Mouse (Mus musculus) hindbrain, postnatal 0 days (tissue): ENCODE data around the gene Il23r. TPM values are rescaled to one million over a fixed set of nuclear protein-coding genes. Genes with fewer than 3 reads are reported as not detected.
A peak's percentile ranks its signal among the peaks of the same experiment; 100 is the strongest.

ENCODE experiments used
- ATAC-seq: fragments of 200-750 bp; cut with Nextera tagmentation; 2 replicates; pipeline ENCODE4 v1.8.0; 2017; ENCODE audit warnings: mild to moderate bottlenecking, moderate TSS enrichment, moderate library complexity
- DNase-seq: peaks from one replicate; pipeline ENCODE4 v3.0.0-alpha.2; 2015; ENCODE audit warnings: low spot score
- H3K27ac ChIP-seq: fragments of 300-500 bp; sonication (generic); 2 replicates; pipeline ENCODE4 v1.5.1; 2014; ENCODE audit warnings: mild to moderate bottlenecking
- H3K27me3 ChIP-seq: fragments of 300-500 bp; sonication (generic); 2 replicates; pipeline ENCODE4 v1.6.1; 2014; ENCODE audit warnings: low read length, mixed read lengths; ENCODE audit not compliant: insufficient read depth
- H3K36me3 ChIP-seq: fragments of 300-500 bp; sonication (generic); 2 replicates; pipeline ENCODE4 v1.6.1; 2014; ENCODE audit warnings: low read length, mixed read lengths; ENCODE audit not compliant: insufficient read depth
- H3K4me1 ChIP-seq: fragments of 300-500 bp; sonication (generic); 2 replicates; pipeline ENCODE4 v1.6.1; 2014; ENCODE audit warnings: antibody characterized with exemption, low read length, mixed read lengths; ENCODE audit not compliant: insufficient read depth
- H3K4me2 ChIP-seq: fragments of 300-500 bp; sonication (generic); 2 replicates; pipeline ENCODE4 v1.6.1; 2014; ENCODE audit warnings: low read depth, mild to moderate bottlenecking, low read length, moderate library complexity, mixed read lengths
- H3K4me3 ChIP-seq: fragments of 300-500 bp; sonication (generic); 2 replicates; pipeline ENCODE4 v1.5.1; 2014; ENCODE audit warnings: low read length
- H3K9ac ChIP-seq: fragments of 300-500 bp; sonication (generic); replicated peaks from 2 replicates; pipeline ENCODE4 v1.6.1; 2014; ENCODE audit warnings: mild to moderate bottlenecking, low read length, moderate library complexity, mixed read lengths
- H3K9me3 ChIP-seq: fragments of 300-500 bp; sonication (generic); 2 replicates; pipeline ENCODE4 v1.6.1; 2016; ENCODE audit warnings: low read length, mixed read lengths
- CTCF ChIP-seq: IDR thresholded peaks from 2 replicates; pipeline ENCODE4 v1.5.1; 2016; ENCODE audit warnings: antibody characterized with exemption, control low read depth, low read depth
- WGBS: fragments of 180-500 bp; shearing (Covaris S2); extraction: QIAGEN DNeasy Blood & Tissue Kit; methylation state at CpG from one replicate; pipeline ENCODE4 v1.1.7; 2014; 5-methylcytosine and 5-hydroxymethylcytosine counted together
- polyA plus RNA-seq: library from polyadenylated mRNA; unstranded; fragments of >200 nt; fragmentation: Nextera tagmentation; extraction: Ambion mirVana; gene quantifications from 2 replicates; pipeline ENCODE4 v1.2.1, GENCODE M21; 2015
- total RNA-seq: library from RNA; depleted of rRNA; stranded (reverse); fragments of >200 nt; gene quantifications from 2 replicates; pipeline ENCODE4 v1.2.3, GENCODE M21; 2014

The Il23r gene
- total and polyA plus RNA-seq, 2 experiments from 2014 or later: 0.08 to 0.16 TPM

- H3K36me3 ChIP-seq: no peaks in the 10 kb centered on the region
- ATAC-seq: no peak; the same call in 1 of the 2 replicates
- 42% methylated on average over 5 of the region's 5 CpGs for WGBS
Measured at GRCm38 (mm10) chr6:67451330-67451729, 40.3 kb downstream of the Il23r start.

DNA sequence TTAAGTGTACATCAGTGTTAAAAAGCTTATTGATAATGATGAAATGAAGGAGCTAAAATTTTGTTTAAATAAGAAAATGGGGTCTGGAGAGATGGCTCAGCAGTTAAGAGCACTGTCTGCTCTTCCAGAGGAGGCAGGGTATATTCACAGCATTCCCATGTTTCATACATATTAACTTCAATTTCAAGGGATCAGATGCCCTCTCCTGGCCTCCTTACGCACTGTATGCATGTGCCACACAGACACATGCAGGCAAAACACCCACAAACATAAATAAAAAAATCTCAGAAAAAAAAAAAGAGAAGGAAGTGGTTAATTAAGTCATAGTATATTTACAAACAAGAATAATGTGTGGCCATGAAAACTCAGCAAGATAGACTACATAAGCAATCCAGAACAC, 45.8 kb downstream of the Il23r start:
- no peak overlapping the region for H3K4me3 ChIP-seq
- ATAC-seq (no peak), DNase-seq (no peak)
- no peak overlapping the region for H3K9ac ChIP-seq
- peak; percentile 26 for TF ChIP-seq CTCF
- no peaks in the 10 kb centered on the region for H3K27me3 ChIP-seq
- no peaks in the 10 kb centered on the region for H3K36me3 ChIP-seq
- no peaks in the 10 kb centered on the region for H3K9me3 ChIP-seq
- 88% methylated on average over 1 of the region's 1 CpGs for WGBS
- H3K4me1 ChIP-seq: no peaks in the 10 kb centered on the region
- H3K27ac ChIP-seq: no peak overlapping the region
- no peak overlapping the region for H3K4me2 ChIP-seq

More at GRCm38 (mm10) chr6:67451330-67451729, 40.3 kb downstream of the Il23r start:
- H3K4me1 ChIP-seq: no peaks in the 10 kb centered on the region
- H3K9ac ChIP-seq: no peak overlapping the region
- no peak overlapping the region for H3K4me2 ChIP-seq
- no peak overlapping the region for H3K27ac ChIP-seq
- no peaks in the 10 kb centered on the region for H3K9me3 ChIP-seq
- H3K27me3 ChIP-seq: no peaks in the 10 kb centered on the region
- peak; percentile 78 for DNase-seq
- H3K4me3 ChIP-seq: no peak overlapping the region
- TF ChIP-seq CTCF: peak; percentile 54

DNA sequence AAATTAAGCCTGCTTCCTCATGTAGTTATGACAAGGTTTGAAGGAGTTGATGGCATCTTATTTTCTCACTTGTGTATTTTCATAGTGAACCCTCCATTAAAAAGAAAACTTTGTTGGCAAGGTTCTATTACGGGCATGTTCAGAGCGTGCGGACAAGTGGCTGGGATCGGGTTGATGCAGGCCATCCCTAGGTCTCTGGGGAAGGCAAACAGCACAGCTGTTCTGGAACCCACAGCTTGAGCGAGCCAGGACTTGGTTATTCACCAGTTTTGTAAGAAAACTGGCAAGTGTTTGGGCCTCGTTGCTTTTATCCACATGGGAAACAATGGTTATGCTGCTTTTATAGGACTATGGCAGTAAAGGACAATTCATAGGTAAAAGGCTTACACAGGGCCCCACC, 48.5 kb downstream of the Il23r start:
- no peaks in the 10 kb centered on the region for H3K36me3 ChIP-seq
- WGBS: 88% methylated on average over 6 of the region's 6 CpGs
- DNase-seq: no peak
- H3K27ac ChIP-seq: no peak overlapping the region
- H3K9me3 ChIP-seq: no peaks in the 10 kb centered on the region
- no peak overlapping the region for H3K4me2 ChIP-seq
- TF ChIP-seq CTCF: no peak
- no peak overlapping the region for H3K9ac ChIP-seq
- no peak overlapping the region for H3K4me3 ChIP-seq
- H3K27me3 ChIP-seq: no peaks in the 10 kb centered on the region
- no peak for ATAC-seq
- H3K4me1 ChIP-seq: no peaks in the 10 kb centered on the region

DNA sequence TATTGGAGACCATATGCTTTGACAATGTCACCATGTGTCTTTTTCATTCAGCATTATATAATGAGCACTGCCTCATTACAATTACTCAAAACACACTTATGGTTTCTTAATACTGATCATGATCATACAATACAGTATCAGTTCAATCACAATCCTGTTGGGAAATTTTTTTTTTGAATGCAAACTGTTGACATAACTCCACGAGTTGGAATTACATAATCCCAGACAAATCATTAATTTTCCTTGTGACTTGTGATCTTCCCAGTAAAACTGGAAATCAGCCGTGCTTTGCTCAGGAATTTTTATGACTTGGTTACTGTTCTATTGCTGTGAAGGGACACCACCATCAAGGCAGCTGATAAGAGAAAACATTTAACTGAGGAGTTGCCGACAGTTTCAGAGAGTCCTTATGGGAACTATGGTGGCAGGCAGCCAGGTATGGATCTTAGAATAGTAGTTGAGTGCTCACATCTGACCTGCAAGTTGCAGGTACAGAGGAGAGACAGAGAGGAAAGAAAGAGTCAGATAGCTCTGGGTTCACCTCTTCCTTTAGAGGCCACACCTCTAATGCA, 53.8 kb downstream of the Il23r start:
- H3K9me3 ChIP-seq: no peaks in the 10 kb centered on the region
- no peaks in the 10 kb centered on the region for H3K27me3 ChIP-seq
- no peak for TF ChIP-seq CTCF
- no peaks in the 10 kb centered on the region for H3K36me3 ChIP-seq
- H3K27ac ChIP-seq: no peak overlapping the region
- H3K4me3 ChIP-seq: no peak overlapping the region
- H3K9ac ChIP-seq: no peak overlapping the region
- DNase-seq (no peak), ATAC-seq (no peak)
- no peak overlapping the region for H3K4me2 ChIP-seq
- no peaks in the 10 kb centered on the region for H3K4me1 ChIP-seq
- 73% methylated on average over 3 of the region's 3 CpGs for WGBS

DNA sequence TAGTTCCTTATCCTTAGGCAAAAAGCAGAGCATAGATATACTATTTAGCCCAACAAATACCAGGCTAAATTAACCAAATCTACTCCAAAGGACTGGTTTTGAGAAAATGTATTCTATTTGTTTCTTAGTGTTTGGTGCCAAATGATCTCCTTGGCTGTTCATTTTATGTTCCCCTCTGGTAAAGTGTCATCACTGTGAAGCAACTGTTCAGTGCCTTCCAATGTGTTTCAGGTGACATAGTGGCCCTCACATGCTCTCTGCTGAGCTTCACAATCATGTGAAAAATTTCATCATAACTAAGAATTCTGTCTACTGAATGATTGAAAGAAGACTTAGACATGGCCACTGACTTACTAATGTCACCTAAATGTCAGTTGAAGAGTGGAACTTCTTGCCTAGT, 54.6 kb downstream of the Il23r start:
- ATAC-seq (no peak), DNase-seq (no peak)
- no peak overlapping the region for H3K9ac ChIP-seq
- H3K36me3 ChIP-seq: no peaks in the 10 kb centered on the region
- H3K9me3 ChIP-seq: no peaks in the 10 kb centered on the region
- H3K4me3 ChIP-seq: no peak overlapping the region
- H3K27ac ChIP-seq: no peak overlapping the region
- no peaks in the 10 kb centered on the region for H3K4me1 ChIP-seq
- TF ChIP-seq CTCF: no peak
- H3K4me2 ChIP-seq: no peak overlapping the region
- no peaks in the 10 kb centered on the region for H3K27me3 ChIP-seq

- Histone ChIP-seq H3K4me3 (no peak overlapping the region), H3K9ac (no peak overlapping the region), H3K27me3 (no peaks in the 10 kb centered on the region), H3K27ac (no peak overlapping the region), H3K4me2 (no peak overlapping the region), H3K4me1 (no peaks in the 10 kb centered on the region), H3K36me3 (no peaks in the 10 kb centered on the region), H3K9me3 (no peaks in the 10 kb centered on the region)
- TF ChIP-seq CTCF: no peak
- 80% methylated on average over 2 of the region's 2 CpGs for WGBS
- no peak for DNase-seq
- ATAC-seq: no peak
Measured at GRCm38 (mm10) chr6:67436295-67436694, 55.4 kb downstream of the Il23r start.

GRCm38 (mm10) chr6:67435711-67436110, 55.9 kb downstream of the Il23r start:
- H3K36me3 ChIP-seq: no peaks in the 10 kb centered on the region
- no peaks in the 10 kb centered on the region for H3K9me3 ChIP-seq
- no peak overlapping the region for H3K27ac ChIP-seq
- TF ChIP-seq CTCF: no peak
- no peak overlapping the region for H3K4me2 ChIP-seq
- ATAC-seq (no peak), DNase-seq (no peak)
- no peaks in the 10 kb centered on the region for H3K27me3 ChIP-seq
- no peaks in the 10 kb centered on the region for H3K4me1 ChIP-seq
- no peak overlapping the region for H3K9ac ChIP-seq
- WGBS: 79% methylated on average over 1 of the region's 1 CpGs
- no peak overlapping the region for H3K4me3 ChIP-seq
